Mouse (Mus musculus): ENCODE data around the gene Trp53i13. TPM values are rescaled to one million over a fixed set of nuclear protein-coding genes. Genes with fewer than 3 reads are reported as not detected.

Gene Trp53i13
- polyA plus RNA-seq, 1 experiment from 2014 or later: 15.0 TPM

DNA sequence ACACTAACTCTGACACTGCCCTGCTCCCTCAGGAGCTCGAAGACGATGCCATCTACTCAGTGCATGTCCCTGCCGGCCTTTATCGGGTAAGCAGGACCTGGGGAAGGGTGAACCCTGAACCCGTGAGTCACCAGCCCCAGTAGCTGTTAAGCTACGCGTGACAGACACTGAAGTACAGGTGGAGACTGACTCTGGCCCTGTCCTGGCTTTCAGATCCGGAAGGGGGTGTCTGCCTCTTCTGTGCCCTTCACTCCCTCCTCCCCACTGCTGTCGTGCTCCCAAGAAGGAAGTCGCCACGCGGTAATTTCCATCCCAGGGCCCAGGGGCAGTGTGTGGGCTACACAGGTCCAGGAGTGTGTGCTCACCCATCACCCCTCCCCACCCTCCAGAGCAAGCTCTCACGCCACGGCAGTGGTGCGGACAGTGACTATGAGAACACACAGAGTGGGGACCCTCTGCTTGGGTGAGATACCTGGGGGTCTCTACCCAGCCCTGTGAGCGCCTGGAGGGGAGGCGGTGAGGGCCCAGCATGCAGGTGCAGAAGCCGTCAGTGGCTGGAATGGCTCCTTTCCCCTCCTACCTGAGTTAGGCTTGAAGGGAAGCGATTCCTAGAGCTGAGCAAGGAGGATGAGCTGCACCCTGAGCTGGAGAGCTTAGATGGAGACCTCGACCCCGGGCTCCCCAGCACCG, 10.3 kb downstream of the Trp53i13 start:
- Histone ChIP-seq H3K4me1 (peaks cover 14% of the 10 kb centered on the region), H3K27ac (replicated peaks) (no peak overlapping the region), H3K4me3 (no peak overlapping the region), H3K9me3 (no peaks in the 10 kb centered on the region), H3K4me2 (replicated peaks) (no peak overlapping the region), H3K9ac (replicated peaks) (no peak overlapping the region), H3K36me3 (peaks cover 64% of the 10 kb centered on the region), H3K27me3 (no peaks in the 10 kb centered on the region)
- WGBS: 90% methylated on average over 22 of the region's 22 CpGs
- no peak for ATAC-seq (replicated peaks)

DNA sequence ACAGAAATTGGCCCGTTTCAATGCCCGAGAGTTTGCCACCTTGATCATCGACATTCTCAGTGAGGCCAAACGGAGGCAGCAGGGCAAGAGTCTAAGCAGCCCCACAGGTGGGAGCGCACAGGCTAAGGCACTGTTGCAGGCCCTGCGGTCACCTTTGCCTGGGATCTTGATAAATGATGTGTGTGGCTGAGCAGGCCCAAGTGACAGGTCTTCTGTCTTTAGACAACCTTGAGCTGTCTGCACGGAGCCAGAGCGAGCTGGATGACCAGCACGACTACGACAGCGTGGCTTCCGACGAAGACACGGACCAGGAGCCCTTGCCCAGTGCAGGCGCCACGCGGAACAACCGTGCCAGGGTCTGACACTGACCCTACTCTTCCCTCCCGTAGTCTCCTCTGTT, 11.4 kb downstream of the Trp53i13 start:
- Histone ChIP-seq H3K27ac (replicated peaks) (no peak overlapping the region), H3K27me3 (no peaks in the 10 kb centered on the region), H3K36me3 (peaks cover 73% of the 10 kb centered on the region), H3K4me1 (peaks cover 18% of the 10 kb centered on the region), H3K4me3 (no peak overlapping the region), H3K9ac (replicated peaks) (no peak overlapping the region), H3K4me2 (replicated peaks) (no peak overlapping the region), H3K9me3 (no peaks in the 10 kb centered on the region)
- 96% methylated on average over 19 of the region's 19 CpGs for WGBS
- ATAC-seq (replicated peaks): no peak

DNA sequence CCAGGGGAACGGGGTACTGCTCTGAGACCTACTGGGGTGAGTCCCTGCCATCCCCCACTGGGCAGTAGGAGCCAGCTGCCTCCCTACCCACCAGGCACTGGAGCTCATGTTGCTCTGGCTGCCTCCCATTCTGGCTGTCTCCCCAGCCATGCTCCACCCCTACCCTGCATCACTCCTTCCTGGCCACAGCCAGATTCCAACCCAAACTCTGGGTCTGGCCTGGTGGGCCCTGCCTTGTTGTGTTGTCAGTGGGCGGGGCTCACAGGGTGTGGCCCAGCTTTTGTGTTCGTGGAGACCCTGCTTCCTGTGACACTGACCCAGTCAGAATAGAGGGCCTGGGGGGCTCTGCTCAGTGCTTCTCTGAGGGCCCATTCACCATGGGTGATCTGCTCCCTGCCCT, 12.3 kb downstream of the Trp53i13 start:
- Histone ChIP-seq H3K9ac (replicated peaks) (no peak overlapping the region), H3K4me3 (no peak overlapping the region), H3K4me2 (replicated peaks) (no peak overlapping the region), H3K4me1 (peaks cover 21% of the 10 kb centered on the region), H3K9me3 (no peaks in the 10 kb centered on the region), H3K27ac (replicated peaks) (no peak overlapping the region), H3K36me3 (peaks cover 75% of the 10 kb centered on the region), H3K27me3 (no peaks in the 10 kb centered on the region)
- no peak for ATAC-seq (replicated peaks)
- whole genome bisulfite sequencing: 75% methylated on average over 3 of the region's 3 CpGs

DNA sequence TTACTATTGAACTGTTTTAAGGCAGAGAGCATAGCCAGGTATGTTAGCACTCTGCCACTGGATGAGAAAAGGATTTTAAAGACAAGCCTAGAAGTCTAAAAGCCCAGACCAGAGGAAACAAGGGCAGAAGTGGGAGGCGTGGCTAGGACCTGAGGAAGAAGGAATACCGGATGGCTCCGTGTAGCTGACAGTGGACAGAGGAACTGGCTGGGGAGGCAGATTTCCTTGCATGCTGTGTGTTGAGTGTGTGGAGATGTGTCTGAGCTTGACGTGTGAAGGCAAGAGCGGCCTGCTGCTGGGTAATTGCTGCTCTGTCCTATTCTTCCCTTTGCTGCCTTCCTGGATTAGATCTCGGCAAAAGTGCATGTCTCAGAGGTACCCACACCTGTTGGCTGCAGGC, 13.3 kb downstream of the Trp53i13 start:
- Histone ChIP-seq H3K27me3 (no peaks in the 10 kb centered on the region), H3K36me3 (peaks cover 74% of the 10 kb centered on the region), H3K27ac (replicated peaks) (no peak overlapping the region), H3K4me1 (peaks cover 25% of the 10 kb centered on the region), H3K9me3 (no peaks in the 10 kb centered on the region), H3K4me2 (replicated peaks) (no peak overlapping the region), H3K4me3 (no peak overlapping the region), H3K9ac (replicated peaks) (no peak overlapping the region)
- ATAC-seq (replicated peaks): no peak
- 88% methylated on average over 6 of the region's 6 CpGs for WGBS

DNA sequence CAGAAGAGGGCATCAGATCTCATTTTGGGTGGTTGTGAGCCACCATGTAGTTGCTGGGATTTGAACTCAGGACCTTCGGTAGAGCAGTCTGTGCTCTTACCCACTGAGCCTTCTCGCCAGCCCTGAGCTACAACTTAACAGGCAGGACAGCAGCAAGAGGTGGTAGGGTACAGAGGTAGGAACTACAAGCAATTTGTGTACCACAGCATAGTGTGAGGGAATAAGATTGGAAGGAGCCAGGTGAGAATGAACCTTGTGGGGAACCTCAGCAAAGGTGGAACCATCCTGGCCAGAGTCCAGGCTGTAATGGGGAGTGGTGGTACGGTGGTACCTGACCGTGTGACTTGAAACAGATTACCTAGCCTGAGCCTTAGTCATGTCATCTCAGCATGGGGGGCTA, 13.8 kb downstream of the Trp53i13 start:
- no peaks in the 10 kb centered on the region for H3K27me3 ChIP-seq
- whole genome bisulfite sequencing: 94% methylated on average over 4 of the region's 4 CpGs
- H3K4me1 ChIP-seq: peaks cover 29% of the 10 kb centered on the region
- H3K27ac ChIP-seq (replicated peaks): no peak overlapping the region
- H3K4me2 ChIP-seq (replicated peaks): no peak overlapping the region
- H3K4me3 ChIP-seq: no peak overlapping the region
- H3K9ac ChIP-seq (replicated peaks): no peak overlapping the region
- peaks cover 69% of the 10 kb centered on the region for H3K36me3 ChIP-seq
- no peaks in the 10 kb centered on the region for H3K9me3 ChIP-seq
- no peak for ATAC-seq (replicated peaks)

DNA sequence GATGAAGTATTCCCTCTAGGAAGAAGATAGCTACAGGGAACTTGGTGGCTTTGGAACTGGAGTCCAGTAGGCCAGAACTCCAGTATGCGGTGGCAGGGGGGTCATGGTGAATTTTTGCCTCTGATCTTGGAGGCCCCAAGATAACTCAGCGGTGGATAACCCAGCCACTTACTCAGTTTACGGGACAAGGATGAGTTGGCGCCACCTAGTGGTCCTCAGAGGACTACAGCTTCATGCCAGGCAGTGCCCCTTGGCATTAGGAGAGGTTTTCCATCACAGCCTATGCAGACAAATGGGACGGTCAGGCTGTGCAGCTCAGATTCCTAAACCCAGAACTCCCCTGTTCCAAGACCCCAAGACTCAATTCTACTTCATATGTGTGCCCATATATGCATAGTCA, 14.4 kb downstream of the Trp53i13 start:
- ATAC-seq (replicated peaks): peak; percentile 38; the same call in 1 of the 2 replicates
- H3K36me3 ChIP-seq: peaks cover 64% of the 10 kb centered on the region
- H3K4me3 ChIP-seq: no peak overlapping the region
- WGBS: 19% methylated on average over 5 of the region's 5 CpGs
- H3K9ac ChIP-seq (replicated peaks): no peak overlapping the region
- no peaks in the 10 kb centered on the region for H3K9me3 ChIP-seq
- peaks cover 31% of the 10 kb centered on the region for H3K4me1 ChIP-seq
- H3K27me3 ChIP-seq: no peaks in the 10 kb centered on the region
- H3K27ac ChIP-seq (replicated peaks): no peak overlapping the region
- H3K4me2 ChIP-seq (replicated peaks): no peak overlapping the region

DNA sequence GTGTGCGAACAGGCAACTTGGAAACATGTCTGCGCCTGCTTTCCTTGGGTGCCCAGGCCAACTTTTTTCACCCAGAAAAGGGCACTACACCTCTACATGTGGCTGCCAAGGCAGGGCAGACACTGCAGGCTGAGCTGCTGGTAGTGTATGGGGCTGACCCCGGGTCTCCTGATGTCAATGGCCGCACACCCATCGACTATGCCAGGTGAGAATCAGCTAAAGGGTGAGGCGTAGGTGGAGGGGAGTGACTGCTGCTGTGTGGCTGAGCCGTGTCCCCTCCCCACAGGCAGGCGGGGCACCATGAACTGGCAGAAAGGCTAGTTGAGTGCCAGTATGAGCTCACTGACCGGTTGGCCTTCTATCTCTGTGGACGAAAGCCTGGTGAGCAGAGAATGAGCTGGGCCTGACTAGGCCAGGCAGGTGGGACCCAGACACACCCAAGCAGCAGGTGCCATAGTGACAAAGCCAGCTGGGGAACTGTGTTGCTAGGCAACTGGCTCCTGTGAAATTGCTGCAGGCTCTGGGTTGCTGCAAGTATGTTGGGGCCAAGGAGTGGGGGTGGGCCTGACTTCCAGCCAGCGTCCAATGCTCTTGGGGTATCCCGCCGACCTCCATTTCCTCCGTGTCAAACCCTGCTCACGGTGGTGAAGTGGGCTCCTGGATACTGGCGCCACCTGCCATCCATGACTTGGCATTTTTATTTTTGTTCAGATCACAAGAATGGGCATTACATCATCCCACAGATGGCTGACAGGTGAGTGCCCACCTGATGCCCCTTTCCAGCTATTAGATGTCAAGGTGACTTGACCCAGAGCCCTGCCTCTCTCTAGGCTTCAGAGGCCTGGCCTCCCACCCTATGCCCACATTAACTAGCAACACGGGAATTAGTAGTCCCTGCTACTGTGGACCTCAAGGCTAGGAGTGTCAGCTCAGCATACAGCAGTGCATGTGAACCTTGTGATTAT, 15.1 kb downstream of the Trp53i13 start:
- ATAC-seq (replicated peaks): no peak
- no peak overlapping the region for H3K27ac ChIP-seq (replicated peaks)
- WGBS: 77% methylated on average over 17 of the region's 17 CpGs

DNA sequence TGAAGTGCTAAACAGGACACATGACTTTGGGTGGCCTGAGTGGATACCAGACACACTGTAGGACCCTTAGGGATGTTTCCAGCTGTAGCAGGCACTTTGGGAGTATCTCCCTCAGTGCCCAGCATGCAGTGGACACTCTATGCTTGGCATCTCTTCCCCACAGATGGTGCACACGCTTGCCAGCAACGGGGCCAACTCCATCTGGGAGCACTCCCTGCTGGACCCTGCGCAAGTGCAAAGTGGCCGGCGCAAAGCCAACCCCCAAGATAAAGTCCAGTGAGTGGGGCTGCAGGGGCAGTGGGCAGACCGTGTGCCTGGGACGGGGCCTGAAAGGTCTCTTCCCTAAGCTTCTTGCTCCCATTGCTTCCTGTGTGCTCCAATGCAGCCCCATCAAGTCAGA, 16.4 kb downstream of the Trp53i13 start:
- H3K9me3 ChIP-seq: no peaks in the 10 kb centered on the region
- 89% methylated on average over 7 of the region's 7 CpGs for WGBS
- no peak for ATAC-seq (replicated peaks)
- no peak overlapping the region for H3K9ac ChIP-seq (replicated peaks)
- no peak overlapping the region for H3K4me2 ChIP-seq (replicated peaks)
- H3K27me3 ChIP-seq: no peaks in the 10 kb centered on the region
- H3K4me3 ChIP-seq: no peak overlapping the region
- H3K27ac ChIP-seq (replicated peaks): no peak overlapping the region
- H3K36me3 ChIP-seq: peaks cover 43% of the 10 kb centered on the region
- H3K4me1 ChIP-seq: peaks cover 44% of the 10 kb centered on the region

More for the DNA sequence above, 15.1 kb downstream of the Trp53i13 start:
- Histone ChIP-seq H3K4me3 (no peak overlapping the region), H3K4me2 (replicated peaks) (no peak overlapping the region), H3K4me1 (peaks cover 31% of the 10 kb centered on the region), H3K9me3 (no peaks in the 10 kb centered on the region), H3K36me3 (peaks cover 56% of the 10 kb centered on the region), H3K27me3 (no peaks in the 10 kb centered on the region), H3K9ac (replicated peaks) (no peak overlapping the region)

DNA sequence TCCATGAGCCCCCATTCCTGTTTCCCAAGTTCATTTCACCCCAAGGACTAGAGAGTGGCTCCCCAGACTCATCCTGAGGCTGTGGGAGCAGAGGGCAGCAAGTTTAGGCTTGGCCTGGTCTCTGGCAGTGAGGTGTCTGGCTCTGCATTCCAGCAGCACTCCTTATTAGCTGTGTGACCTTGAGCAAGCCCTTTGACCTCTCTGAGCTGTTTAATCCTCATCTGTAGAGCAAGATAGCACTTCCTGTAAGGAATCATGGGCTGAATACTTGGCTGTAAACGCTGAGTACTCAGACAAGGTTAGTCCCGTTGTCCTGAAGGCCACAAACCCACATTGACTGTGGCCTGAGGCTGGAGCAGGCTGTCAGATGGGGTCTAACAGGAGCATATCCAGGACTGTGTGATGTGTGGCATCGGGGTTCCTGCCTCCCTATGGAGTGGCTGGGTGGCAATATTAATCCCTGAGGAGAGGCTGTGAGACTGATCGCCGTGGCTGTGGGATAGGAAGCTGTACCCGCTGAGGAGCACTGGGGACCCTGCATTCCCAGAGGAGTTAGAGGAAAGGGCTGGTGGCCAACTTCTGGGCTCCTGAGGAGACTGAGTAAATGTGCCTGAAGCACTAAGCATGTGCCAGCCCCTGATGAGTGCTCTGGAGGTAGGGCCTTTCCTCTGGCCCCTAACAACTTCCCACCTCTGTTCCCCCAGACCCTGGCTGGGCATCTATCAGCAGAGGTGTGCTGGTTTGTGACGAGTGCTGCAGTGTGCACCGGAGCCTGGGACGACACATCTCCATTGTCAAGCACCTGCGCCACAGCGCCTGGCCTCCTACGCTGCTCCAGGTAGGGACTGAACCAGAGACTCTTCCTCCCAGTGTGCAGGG, 17.3 kb downstream of the Trp53i13 start:
- H3K9ac ChIP-seq (replicated peaks): no peak overlapping the region
- WGBS: 80% methylated on average over 12 of the region's 12 CpGs
- peaks cover 50% of the 10 kb centered on the region for H3K4me1 ChIP-seq

DNA sequence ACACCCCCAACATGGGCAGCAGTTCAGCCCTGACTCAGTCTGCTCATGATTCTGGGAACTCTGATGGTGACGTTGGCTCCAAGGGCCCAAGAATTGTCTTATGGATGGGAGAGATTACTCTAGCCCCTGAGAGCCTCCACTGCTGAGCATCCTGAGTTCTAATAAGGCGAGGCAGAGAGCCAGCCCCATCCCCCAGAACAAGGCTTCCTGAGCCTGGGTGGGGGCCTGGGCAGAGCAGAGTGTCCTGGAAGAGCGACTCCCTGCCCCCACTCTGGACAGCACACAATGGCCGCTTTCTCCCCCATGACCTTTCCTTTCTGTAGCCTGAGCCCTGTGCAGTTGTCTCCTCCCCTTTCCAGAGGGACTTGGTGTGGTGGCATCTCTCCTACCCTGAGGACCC, 17.9 kb downstream of the Trp53i13 start:
- 49% methylated on average over 4 of the region's 4 CpGs for WGBS
- no peak overlapping the region for H3K4me3 ChIP-seq
- no peak for ATAC-seq (replicated peaks)
- H3K27ac ChIP-seq (replicated peaks): peak overlapping the region; percentile 22; the same call in 1 of the 2 replicates
- no peaks in the 10 kb centered on the region for H3K9me3 ChIP-seq
- peaks cover 28% of the 10 kb centered on the region for H3K36me3 ChIP-seq
- peaks cover 50% of the 10 kb centered on the region for H3K4me1 ChIP-seq
- no peak overlapping the region for H3K9ac ChIP-seq (replicated peaks)
- no peak overlapping the region for H3K4me2 ChIP-seq (replicated peaks)
- no peaks in the 10 kb centered on the region for H3K27me3 ChIP-seq

More for the DNA sequence above, 17.3 kb downstream of the Trp53i13 start:
- ATAC-seq (replicated peaks): no peak
- Histone ChIP-seq H3K9me3 (no peaks in the 10 kb centered on the region), H3K4me2 (replicated peaks) (no peak overlapping the region), H3K27me3 (no peaks in the 10 kb centered on the region), H3K27ac (replicated peaks) (peak overlapping the region; percentile 22; the same call in 1 of the 2 replicates), H3K4me3 (no peak overlapping the region), H3K36me3 (peaks cover 35% of the 10 kb centered on the region)

DNA sequence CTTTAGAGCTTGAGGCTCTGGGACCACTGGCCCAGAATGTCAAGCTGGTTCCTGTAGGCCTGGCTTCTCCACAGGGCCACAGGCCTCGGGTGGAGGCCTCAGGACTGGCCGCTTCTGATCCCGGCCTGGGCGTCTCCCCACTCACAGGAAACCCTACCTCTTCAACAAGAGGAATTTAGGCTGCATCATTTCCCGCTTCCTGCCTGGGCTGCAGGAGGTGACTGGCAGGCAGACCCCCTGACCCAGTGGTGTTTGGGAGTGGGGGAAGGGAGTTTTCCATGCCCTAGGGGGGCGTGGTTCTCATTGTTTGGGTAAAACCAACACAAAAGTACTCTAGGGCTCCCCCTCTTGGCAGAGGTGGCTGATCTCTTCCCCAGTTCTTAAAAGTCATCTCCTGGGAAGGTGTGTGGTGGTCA, 18.4 kb downstream of the Trp53i13 start:
- Histone ChIP-seq H3K4me2 (replicated peaks) (no peak overlapping the region), H3K9ac (replicated peaks) (no peak overlapping the region), H3K27me3 (no peaks in the 10 kb centered on the region), H3K27ac (replicated peaks) (0 out of 2 replicates have a peak overlapping the region, but pooled peaks have one; percentile 52), H3K4me1 (peaks cover 55% of the 10 kb centered on the region), H3K9me3 (no peaks in the 10 kb centered on the region), H3K36me3 (peaks cover 23% of the 10 kb centered on the region), H3K4me3 (no peak overlapping the region)
- no peak for ATAC-seq (replicated peaks)
- WGBS: 22% methylated on average over 6 of the region's 6 CpGs

Data from forebrain, embryonic 15.5 days (tissue).